Mouse (Mus musculus) heart, postnatal 14 days (tissue): ENCODE results near the gene Hs3st6. TPM values are rescaled to one million over a fixed set of nuclear protein-coding genes. Genes with fewer than 3 reads are reported as not detected.
"Not testable (repeated sequence)": the region's sequence is repeated elsewhere in the genome, so short reads cannot be mapped to it uniquely, and the experiment has no call there.

Source experiments
- DNase-seq, 2 experiments: peaks; one replicate each; pipeline ENCODE4 v3.0.0; 2021 to 2022
- intact Hi-C: fragments of 180-260 bp; cut with DNase I; formaldehyde crosslinking; loops from one replicate; pipeline ENCODE4 v1.15.1; 2025
- long read RNA-seq, 2 experiments: library from polyadenylated mRNA; stranded (forward); transcript quantifications; one replicate each; pipeline ENCODE4 v2.0.0; 2021
- total RNA-seq, 2 experiments: library from RNA; stranded (reverse); gene quantifications; 2 replicates each; pipeline ENCODE4 v1.2.3; 2021

Gene Hs3st6
- total RNA-seq = under 1 TPM in 1 of 2 experiments, not detected in 1; 0.29 TPM
- long read RNA-seq, experiment 1 = 0 reads
- long read RNA-seq, experiment 2 = 0 reads

DNA sequence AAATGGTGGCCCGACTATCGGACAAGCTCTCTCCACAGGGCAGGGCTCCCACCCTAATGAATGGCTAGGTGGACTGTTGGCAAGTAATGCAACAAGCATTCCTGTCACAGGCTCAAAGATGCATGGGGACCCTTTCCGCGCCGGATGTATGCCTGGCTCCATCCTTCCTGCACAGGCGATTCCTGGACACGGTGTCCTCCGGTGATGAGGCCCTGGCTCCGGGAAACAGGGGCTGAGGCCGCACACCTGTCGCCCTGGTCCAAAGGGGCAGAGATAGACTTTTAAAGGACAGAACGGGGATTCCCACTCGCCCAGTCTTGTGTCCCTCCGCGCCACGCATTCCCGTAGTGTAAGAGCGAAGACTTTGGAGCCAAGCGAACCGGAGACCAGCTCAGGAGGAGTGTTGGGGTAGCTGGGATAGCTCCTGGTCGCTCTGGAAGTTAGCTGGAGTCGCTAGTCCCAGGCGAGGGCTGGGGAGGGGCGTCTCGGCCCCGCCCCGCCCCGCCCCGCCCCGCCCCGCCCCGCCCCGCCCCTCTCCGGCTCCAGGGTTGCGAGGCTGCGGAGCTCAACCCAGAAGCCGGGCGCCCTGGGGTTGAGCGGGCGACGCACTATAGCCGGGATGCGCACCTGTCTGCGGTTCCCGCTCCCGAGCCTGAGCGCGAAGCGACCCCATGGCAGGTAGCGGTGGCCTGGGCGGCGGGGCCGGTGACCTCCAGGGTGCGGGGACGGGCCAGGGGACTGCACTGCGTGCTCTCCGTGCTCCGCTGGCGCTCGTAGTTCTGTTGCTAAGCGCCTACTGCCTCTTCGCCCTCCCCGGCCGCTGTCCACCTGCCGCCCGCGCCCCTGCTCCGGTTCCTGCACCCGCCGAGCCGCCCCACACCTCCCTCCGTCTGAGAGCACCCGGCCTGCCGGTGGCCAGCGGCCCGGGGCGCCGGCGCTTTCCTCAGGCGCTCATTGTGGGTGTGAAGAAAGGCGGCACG lies at the start of gene Hs3st6:
Hs3st6 (plus strand) TSS at position 574 of the 980 bp plus-strand sequence.
- intact Hi-C loops = no loop called here
- DNase-seq = no peak

DNA sequence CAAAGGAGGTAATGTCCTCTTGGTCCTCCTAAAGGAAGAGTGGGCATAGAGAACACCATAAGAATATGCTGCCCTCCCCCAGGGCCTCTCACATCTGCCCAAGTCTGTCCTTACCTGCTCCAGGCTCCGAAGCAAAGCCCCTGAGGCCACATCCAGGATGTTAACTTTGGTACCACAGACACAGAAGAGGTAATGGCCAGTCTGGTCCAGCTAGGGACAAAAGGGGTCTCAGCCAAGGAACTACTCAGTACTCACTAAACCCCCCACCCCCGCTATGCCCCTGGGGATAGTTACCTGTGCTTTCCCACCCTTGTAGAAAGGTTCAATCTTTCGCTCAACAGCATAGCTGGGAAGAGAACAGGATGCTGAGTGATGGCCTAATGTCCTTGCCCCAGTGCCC lies 47.0 kb upstream of the Hs3st6 start:
- DNase-seq = no peak
- intact Hi-C loops = no loop called here

DNA sequence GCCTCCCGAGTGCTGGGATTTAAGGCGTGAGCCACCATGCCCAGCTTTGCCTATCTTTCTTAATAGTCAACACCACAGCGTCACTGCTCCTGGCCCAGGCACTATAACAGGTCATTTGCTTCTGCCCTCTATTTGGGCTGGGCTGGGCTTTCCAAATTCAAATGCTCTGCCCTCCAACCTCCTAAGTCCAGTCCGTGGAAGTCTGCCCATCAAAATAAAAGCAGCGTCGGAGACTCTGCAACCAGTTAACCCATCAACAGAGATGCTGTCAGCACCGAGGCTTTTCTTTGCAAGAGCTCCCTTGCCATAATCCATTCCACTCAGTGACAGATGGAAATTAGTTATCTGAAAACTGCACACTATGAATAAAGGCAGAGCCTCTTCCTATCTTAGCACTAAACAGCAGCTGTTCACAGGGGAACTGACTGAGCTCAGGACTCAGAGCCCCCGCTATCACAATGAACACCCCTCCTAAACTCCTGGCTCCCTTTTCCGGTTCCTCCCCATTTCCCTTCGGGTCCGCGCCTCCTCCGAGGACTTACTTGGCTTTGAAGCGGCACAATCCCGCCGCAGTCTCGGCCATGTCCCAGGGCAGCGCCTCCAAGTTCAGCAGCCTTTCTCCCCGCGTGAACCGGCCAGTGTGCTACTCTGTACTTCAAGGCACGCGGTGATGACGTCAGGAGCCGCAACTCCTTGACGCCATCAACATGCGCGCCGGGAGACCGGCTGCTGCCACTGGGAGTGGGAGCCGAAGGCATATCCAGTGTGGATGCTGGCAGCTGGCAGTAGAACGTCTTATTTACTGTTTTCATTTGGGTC lies 45.6 kb upstream of the Hs3st6 start, which contains the start of gene Tbl3:
Tbl3 (minus strand) TSS at position 679 of the 819 bp plus-strand sequence.
- intact Hi-C loops = no loop called here
- peak; percentile 92 to 98 for DNase-seq

DNA sequence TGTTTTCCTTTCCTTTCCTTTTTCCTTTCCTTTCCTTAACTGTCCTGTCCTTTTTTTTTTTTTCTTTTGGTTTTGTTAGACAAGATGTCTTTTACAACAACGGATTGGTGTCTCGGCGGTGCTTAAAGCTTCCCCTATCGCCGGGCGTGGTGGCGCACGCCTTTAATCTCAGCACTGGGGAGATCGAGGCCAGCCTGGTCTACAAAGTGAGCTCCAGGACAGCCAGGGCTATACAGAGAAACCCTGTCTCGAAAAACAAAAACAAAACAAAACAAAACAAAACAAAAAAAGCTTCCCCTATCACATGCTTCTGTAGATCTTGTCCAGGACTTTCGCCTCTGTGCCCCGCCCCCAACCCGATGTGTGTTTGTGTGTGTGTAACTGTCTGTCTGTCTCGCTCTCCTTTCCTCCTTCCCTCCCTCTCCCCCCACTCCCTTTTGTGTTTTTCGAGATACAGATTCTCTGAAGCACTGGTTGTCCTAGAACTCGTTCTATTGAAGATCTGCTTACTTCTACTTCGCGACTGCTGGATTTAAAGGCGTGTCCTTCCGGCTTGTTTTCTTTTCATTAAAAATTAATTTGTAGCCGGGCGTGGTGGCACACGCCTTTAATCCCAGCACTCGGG lies 44.9 kb upstream of the Hs3st6 start:
- intact Hi-C loops = no loop called here
- no peak for DNase-seq

DNA sequence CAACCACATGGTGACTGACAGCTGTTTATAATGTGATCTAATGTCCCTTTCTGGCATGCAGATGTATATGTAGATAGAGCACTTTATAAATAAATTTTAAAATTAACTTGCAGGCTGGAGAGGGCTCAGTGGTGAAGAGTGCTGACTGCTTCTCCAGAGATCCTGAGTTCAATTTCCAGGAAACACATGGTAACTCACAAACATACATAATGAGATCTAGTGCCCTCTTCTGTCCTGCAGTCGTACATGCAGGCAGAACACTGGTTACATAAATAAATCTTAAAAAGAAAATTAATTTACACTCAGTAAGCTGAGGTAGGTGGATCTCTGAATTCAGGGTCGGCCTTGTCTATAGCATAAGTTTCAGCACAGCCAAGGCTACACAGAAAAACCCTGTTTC lies 44.1 kb upstream of the Hs3st6 start:
- intact Hi-C loops = no loop called here
- no peak for DNase-seq

DNA sequence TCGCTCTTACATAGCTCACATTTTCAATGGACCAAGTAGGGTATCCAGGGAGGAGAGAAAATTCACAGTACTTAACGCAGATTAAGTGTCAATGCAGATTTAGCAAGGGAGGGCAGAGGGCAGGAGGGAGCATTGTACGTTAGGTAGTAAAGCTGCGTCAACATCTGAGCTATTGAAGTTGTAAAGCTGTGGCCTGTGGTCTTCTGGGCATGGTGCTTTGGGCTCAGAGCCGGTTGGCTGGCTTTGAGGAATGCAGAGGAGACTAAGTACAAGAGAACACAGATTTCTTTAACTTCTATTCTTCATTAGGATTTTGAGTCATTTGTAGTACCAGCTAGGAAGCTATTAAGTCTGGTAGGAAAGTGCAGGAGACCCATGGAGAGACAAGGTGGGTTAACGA lies 37.2 kb upstream of the Hs3st6 start:
- intact Hi-C loops = no loop called here
- no peak for DNase-seq

DNA sequence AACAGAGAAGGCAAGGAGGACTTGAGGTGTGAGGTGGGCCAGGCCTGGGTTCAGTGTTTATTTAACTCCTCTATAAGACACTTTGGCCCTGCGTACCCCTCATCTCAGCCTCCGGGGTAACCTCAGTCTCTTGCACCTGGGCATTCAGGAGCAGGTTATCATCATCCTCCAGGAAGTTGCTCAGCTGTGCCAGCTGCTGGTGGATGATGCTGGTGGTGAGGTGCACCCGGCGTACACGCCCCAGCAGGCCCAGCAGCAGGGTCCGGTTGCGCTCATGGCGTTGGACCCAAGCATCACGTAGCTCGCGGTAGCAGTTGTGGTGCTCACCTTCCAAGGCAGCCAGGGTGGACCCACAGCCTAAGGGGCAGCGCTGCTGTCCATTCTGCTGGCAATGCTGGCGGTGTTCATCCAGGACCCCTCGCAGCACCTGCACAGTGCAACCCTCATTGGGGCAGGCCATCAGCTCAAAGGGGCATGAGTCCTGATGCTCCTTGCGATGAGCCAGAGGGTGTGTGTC lies 36.6 kb upstream of the Hs3st6 start:
- intact Hi-C loops = no loop called here
- DNase-seq = no peak

DNA sequence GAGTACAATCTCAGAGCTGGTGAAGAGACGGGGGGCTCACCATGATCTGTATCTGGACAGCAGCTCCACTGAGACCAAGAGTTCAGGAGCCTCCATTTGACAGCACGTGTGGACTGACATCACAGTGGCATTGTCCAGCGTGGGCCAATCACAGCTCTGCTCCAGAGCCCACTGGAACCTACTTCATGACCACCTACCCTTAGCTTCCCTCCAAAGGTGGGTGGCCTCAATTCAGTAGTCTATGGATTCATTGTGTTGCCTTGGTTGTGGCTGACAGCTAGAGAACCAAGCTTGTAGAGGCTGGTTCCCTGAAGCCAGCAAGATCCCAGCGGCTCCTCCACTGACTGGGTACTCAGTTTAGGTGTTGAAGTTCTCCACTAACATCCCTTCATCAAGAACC lies 34.8 kb upstream of the Hs3st6 start, which contains the start of the genes Rnf151 and Rps2:
Rnf151 (minus strand) TSS at position 121 of the 400 bp plus-strand sequence.
Rps2 (plus strand) TSS at position 174 of the 400 bp plus-strand sequence.
- intact Hi-C loops = no loop called here
- no peak for DNase-seq

DNA sequence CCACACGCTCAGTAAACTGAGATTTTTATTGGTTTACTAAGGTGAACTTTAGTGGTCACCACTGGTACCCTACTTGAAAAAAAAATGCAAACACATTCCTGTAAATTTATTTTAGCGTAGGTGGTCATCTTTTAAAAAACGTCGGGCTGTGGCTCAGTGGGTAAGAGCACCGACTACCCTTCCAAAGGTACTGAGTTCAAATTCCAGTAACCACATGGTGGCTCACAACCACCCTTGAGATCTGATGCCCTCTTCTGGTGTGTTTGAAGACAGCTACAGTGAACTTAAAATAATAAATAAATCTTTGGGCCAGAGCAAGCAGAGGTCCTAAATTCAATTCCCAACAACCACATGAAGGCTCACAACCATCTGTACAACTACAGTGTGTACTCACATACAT lies 33.9 kb upstream of the Hs3st6 start:
- intact Hi-C loops, DNase-seq: not testable (repeated sequence)

DNA sequence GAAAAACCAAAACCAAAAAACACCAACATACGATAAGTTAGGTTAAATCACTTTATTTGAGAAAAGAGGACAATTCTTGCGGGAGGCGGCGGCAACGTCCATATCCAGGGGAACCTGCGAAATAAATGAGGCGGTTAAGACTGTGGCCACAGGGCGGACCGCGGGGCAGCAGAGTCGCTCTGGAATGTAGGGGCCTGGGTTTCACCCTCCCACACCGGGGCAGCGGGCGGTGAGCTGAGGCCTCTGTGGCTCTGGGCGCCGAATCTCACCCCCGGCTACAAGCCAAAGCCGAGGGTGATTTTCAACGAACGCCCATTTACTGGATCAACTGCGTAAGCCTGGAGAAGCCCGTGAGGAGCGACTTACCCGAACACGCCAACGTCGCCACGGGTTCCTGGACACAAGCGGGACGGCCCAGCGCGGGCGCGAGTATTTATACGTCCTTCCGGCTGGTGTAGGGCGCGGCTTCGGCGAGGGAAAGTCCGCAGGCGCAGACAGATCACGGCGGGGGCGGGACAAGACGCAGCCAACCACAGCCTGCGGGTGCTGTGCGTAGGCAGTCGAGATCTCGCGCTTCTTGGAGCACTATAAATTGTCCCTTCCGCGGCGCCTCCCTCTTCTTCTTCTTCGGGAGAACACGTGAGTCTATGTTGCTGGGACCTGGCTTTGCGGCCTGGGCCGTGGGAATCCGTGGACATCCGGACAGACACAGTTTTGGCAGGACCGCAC lies 33.1 kb upstream of the Hs3st6 start:
- peak; percentile 97 for DNase-seq
- intact Hi-C loops = no loop called here

DNA sequence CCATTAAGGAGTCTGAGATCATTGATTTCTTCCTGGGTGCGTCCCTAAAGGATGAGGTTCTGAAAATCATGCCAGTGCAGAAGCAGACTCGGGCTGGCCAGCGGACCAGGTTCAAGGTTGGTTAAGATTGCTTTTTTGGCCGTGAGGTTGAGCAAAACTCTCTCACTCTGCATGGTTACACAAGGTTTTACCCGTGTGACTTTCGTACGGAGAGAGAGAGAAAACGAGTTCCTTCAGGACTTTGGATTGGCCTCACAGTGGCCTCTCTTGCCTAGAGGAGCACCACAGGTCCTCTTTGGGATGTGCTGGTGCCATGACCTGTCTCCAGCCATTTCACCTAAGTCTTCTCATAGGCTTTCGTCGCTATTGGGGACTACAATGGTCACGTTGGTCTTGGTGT lies 32.2 kb upstream of the Hs3st6 start:
- DNase-seq, intact Hi-C loops: not testable (repeated sequence)

DNA sequence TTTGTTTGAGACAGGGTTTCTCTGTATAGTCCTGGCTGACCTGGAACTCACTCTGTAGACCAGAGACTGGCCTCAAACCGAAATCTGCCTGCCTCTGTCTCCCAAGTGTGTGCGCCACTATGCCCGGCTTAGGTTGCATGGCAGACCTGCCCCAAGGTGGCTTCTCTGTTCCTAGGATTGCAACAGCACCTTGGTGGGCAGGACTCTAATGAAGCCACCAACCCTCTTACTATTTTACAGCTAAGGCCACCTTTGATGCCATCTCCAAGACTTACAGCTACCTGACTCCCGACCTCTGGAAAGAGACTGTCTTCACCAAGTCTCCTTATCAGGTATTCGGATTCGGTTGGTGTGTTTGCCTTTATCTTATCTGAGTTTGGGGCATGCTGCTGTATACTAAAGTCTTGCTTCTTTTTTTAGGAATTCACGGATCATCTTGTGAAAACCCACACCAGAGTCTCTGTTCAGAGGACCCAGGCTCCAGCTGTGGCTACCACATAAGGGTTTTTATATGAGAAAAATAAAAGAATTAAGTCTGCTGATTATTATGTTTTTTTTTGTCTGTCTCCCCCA lies 31.3 kb upstream of the Hs3st6 start:
- DNase-seq, intact Hi-C loops: not testable (repeated sequence)

DNA sequence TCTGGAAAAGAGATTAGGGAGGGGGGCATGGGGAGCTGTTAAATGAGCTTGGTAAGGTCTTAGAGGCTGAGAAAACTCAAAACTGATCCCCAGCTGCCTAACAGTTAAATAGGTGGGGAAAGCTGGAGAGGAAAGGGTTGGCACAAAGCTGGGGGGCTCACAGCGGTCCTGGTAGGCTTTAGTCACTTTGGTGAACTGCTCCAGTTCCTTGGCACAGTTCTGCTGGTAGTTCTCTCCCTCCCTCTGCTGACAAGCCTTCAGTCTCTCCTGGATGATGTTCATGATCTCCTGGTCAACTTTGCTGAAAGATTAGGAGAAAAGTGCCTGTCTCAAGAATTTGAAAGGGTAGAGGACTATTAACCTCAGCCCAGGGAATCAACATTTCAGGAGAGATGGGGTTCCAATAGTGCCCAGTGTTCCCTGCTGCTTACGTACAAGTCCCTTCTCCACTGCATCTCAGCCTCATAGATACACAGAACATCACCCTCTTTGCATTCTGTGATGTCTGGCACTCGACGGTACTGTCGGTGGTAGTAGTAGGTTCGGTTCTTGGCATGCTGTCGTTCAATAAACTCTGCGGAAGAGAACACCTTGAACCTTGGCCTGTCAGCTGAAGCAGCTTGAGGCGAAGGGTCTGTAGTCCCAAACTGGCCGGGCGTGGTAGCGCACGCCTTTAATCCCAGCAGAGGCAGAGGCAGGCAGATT lies 30.4 kb upstream of the Hs3st6 start:
- intact Hi-C loops = no loop called here
- no peak for DNase-seq

DNA sequence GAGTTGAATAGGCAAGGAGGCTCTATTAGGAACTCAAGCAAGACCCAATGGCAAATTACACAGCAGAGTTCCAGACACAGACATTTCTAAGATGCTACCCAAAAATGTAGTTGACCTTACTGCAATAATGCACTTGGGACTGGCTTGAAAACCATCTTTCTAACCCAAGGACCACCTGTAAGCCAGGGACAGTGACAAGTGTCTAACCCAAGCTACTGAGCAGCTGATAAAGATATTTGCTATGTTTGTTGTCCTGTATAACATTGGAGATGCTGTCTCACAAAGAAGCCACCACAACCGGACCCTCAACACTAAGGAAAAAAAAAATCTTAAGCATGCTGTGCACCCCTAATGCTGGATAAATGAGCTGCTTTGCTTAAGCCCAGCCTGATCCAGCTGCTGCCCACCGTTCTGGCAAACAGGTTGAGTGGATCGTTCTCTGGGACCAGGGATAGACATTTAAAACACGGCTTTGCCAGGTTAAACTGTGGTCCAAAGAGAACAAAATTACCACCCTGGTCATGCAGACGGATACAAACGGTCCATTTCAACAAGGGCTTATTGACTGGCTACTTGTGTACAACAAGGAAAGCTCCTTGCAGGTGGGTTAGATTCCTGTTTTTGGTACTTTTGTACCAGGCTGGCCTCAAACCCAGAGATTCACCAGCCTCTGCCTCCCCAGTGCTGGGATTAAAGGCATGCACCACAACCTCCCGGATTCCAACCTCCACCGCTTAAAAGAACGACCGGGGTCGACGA lies 29.5 kb upstream of the Hs3st6 start:
- intact Hi-C loops = no loop called here

DNA sequence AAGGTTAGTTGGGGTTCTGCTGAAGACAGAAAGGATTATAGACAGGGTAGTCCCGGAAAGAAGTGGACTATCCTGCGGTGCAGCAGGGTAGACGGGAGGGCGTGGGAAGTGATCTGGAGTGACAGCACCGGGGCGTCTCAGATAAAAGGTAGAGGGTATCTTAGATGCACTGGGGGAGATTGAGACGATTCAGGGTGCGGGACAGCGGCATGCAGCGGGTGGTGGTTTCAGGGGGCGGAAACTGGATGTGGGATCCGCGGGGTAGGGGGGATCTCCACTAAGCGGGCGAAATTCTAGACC lies 29.0 kb upstream of the Hs3st6 start:
- intact Hi-C loops = no loop called here
- DNase-seq = peak in 1 of 2 experiments; percentile 42

More for the DNA sequence above, 29.5 kb upstream of the Hs3st6 start:
- no peak for DNase-seq

DNA sequence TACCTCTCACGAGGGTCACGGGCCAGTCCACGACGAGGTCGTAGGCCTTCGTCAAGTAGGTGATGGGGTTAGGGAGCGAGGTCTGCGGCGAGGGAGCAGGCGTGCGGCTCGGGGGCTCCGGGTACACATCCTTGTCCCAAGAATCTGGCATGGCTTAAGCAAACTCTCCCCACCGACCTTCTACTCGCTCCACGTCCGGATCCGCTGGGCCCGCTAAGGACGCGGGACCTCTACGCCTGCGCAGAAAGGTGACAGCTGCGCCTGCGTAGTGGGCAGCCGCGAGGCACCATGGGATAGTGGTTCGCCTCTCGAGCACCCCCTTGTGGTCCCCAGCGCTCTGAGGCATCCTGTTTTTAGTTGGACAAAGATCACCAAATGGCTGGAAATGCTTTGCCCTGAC lies 28.6 kb upstream of the Hs3st6 start, which contains the start of gene Ndufb10:
Ndufb10 (minus strand) TSS at position 295 of the 400 bp plus-strand sequence.
- peak; percentile 98 to 99 for DNase-seq
- intact Hi-C loops = no loop called here

DNA sequence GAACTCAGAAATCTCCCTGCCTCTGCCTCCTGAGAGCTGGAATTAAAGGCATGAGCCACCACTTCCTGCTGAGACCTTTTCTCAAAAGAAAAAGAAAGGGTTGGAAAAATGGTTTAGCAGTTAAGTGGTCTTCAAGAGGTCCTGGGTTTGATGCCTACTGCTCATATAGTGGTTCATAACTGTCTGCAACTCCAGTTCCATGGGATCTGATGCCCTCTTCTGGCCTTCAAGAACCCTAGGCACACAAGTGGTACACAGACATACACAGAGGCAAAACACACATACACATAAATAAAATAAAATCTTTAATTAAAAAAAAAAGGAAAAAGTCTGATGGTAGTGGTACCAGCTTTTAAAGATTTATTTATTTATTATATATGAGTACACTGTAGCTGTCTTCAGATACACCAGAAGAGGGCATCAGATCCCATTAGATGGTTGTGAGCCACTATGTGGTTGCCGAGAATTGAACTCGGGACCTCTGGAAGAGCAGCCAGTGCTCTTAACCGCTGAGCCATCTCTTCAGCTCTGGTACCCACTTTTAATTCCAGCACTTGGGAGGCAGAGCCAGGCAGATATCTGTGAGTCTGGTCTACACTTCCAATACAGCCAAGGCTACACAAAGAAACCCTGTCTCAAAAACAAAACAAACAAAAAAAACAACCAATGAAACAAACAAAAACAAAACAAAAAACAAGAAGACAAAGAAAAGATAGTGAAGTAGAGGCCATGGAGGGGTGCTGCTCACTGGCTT lies 27.0 kb upstream of the Hs3st6 start:
- DNase-seq = no peak
- intact Hi-C loops = no loop called here
